ENCODE assay signal across 26 mouse cellular contexts in genomic region chr15:18926964-18927363, GRCm38 (mm10).
"Had no signal": no experiment of that assay in that cellular context is flagged by ENCODE, and none has a peak within 500 bp of the region (broad histone marks: within the 10 kb centered on the region; RNA-seq: fewer than 3 reads in every experiment).

No protein-coding gene starts in this region.

- H3K27ac ChIP-seq: gastrocnemius, adult 2 months; heart, embryonic 10.5 days; hindbrain, embryonic 10.5 days; hindbrain, embryonic 12.5 days; hindbrain, embryonic 14.5 days; intestine, embryonic 15.5 days; limb, embryonic 10.5 days; limb, embryonic 12.5 days; liver, embryonic 13.5 days; liver, embryonic 15.5 days had no signal

- H3K4me1 ChIP-seq: heart, embryonic 10.5 days; heart, embryonic 12.5 days; hindbrain, embryonic 10.5 days; hindbrain, embryonic 12.5 days; intestine, embryonic 15.5 days; limb, embryonic 10.5 days; limb, embryonic 12.5 days; liver, embryonic 13.5 days; liver, embryonic 15.5 days had no signal

- H3K4me3 ChIP-seq: gastrocnemius, adult 2 months; heart, embryonic 10.5 days; heart, embryonic 12.5 days; hindbrain, embryonic 10.5 days; hindbrain, embryonic 12.5 days; intestine, embryonic 15.5 days; limb, embryonic 10.5 days; limb, embryonic 12.5 days; liver, embryonic 13.5 days; liver, embryonic 15.5 days had no signal

- ATAC-seq: hindbrain, embryonic 16.5 days; inflammation-experienced regulatory T-cells, adult 6 months; intestine, embryonic 15.5 days; intestine, postnatal 0 days had no signal

- H3K4me2 ChIP-seq: heart, embryonic 12.5 days; hindbrain, embryonic 12.5 days; hindbrain, embryonic 14.5 days; intestine, embryonic 15.5 days; limb, embryonic 12.5 days; liver, embryonic 11.5 days; liver, embryonic 13.5 days; liver, embryonic 15.5 days had no signal

- H3K36me3 ChIP-seq: heart, embryonic 10.5 days; heart, embryonic 12.5 days; hindbrain, embryonic 10.5 days; hindbrain, embryonic 12.5 days; intestine, embryonic 15.5 days; limb, embryonic 10.5 days; limb, embryonic 12.5 days; liver, embryonic 13.5 days; liver, embryonic 15.5 days had no signal

- DNase-seq: gastrocnemius, adult 2 months; gastrocnemius, postnatal 10 days; gastrocnemius, postnatal 25 days; heart, adult 18-20 months; heart, postnatal 10 days; heart, postnatal 4 days; kidney, adult 18-20 months; kidney, adult 8-10 months; kidney, postnatal 10 days; kidney, postnatal 25 days; kidney, postnatal 4 days; liver; liver, embryonic 13.5 days had no signal

- H3K9ac ChIP-seq: heart, embryonic 12.5 days; hindbrain, embryonic 12.5 days; hindbrain, embryonic 14.5 days; intestine, embryonic 15.5 days; limb, embryonic 12.5 days; liver, embryonic 13.5 days; liver, embryonic 15.5 days had no signal

- H3K9me3 ChIP-seq: heart, embryonic 10.5 days; heart, embryonic 12.5 days; hindbrain, embryonic 10.5 days; hindbrain, embryonic 12.5 days; intestine, embryonic 15.5 days; limb, embryonic 10.5 days; limb, embryonic 12.5 days; liver, embryonic 13.5 days; liver, embryonic 15.5 days had no signal

- H3K27me3 ChIP-seq: heart, embryonic 12.5 days; hindbrain, embryonic 12.5 days; intestine, embryonic 15.5 days; limb, embryonic 12.5 days; liver, embryonic 13.5 days; liver, embryonic 15.5 days had no signal
